Mouse (Mus musculus) heart, postnatal 14 days (tissue): Measurements from ENCODE around the gene Pmpcb. TPM values are rescaled to one million over a fixed set of nuclear protein-coding genes. Genes with fewer than 3 reads are reported as not detected.

Source experiments
- DNase-seq, 2 experiments: peaks; one replicate each; pipeline ENCODE4 v3.0.0; 2021 to 2022
- intact Hi-C: fragments of 180-260 bp; cut with DNase I; formaldehyde crosslinking; loops from one replicate; pipeline ENCODE4 v1.15.1; 2025
- total RNA-seq, 2 experiments: library from RNA; stranded (reverse); gene quantifications; 2 replicates each; pipeline ENCODE4 v1.2.3; 2021

The Pmpcb gene
- total RNA-seq, 2 experiments from 2014 or later, result 220 to 223 TPM

DNA sequence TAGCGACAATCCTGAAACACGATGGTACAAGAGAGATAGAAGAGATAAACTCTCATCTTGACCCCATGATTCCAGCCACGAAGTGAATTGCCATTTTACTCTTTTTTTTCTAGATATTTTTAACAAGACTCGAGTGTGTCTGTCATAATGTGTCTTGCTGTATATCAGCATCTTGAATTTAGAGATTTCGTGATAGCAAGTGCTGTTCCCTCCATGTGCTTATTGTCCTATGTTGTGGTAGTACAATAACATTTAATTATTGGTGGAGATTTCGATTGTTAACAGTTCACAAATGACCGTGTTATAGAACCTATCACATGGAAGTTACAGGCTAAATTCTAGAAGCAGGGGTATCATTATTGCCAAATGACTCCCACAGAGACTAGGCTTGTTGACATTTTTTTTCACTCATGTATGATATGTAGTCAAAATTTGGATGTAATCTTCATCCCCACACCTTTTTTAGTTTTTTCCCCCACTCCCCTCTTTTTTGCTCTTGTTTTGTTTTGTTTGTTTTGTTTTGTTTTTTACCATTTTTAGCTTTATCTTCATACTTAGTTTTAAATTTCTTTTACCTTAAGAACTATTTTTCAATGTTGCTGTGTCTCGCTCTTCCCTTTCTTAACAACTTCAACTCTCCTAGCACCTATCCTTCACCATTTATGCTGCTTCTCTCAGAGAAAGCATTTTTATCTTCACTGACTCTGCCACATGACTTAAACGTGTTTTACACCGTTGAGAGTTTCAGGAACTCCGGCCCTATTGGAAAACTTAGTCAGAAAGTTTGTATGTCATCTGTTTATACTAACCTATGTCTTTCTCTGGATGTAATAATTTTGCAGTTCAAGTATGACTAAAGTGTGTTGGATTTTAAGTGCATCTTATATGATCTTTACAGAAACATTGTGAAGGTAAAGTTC lies 50.5 kb downstream of the Pmpcb start:
- intact Hi-C loops, result no loop called here
- DNase-seq, result no peak

DNA sequence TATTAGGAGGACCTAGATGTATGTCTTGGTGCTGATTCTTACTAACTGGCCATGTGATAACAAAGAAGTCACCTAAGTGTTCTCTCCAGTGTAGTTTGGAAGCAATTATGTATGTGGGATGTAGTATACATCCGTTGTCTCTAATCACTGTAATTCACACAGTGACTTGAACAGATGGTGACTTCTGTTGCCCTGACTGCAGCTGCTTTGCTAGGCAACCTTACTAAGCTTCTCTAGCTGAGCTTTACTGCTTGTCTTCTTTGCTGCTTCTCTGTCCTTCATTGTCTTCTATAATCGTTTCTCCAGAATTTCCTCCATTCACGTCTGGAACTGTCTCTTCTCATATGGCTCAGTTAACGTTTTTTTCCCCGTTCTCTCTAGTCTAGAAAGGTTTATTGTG lies 52.1 kb downstream of the Pmpcb start:
- intact Hi-C loops, result no loop called here
- no peak for DNase-seq

DNA sequence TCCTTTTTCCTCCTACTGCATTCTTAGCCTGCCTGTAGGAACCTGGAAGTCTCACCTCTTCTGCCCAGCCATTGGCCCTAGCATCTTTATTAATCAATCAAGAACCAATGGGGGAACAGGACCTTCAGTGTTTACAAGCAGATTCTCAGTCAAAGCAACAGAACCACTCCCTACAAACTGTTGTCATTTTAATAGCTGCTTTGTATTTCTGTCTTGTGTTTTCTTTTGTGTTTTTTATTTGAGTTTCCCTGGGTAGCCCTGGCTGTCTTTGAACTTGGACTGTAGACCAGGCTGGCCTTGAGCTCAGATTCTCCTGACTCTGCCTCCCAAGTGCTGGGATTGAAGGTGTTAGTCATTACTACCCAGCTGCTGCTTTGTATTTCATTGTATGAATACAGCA lies 55.2 kb downstream of the Pmpcb start:
- intact Hi-C loops, result no loop called here
- no peak for DNase-seq

DNA sequence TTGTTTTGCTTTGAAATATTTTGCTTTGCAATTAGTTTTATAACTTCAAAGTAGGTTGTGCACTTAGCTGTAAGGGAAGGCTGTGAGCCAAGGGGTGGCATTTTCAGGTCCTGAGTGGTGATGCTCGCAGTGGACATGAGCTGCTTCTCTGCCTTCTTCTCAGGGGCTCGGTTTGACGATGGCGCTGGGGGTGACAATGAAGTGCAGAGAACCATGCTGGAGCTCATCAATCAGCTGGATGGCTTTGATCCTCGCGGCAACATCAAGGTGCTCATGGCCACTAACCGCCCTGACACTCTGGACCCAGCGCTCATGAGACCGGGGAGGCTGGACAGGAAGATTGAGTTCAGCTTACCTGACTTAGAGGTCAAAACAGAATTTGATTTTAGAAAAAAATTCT lies 66.0 kb downstream of the Pmpcb start:
- DNase-seq, result no peak
- intact Hi-C loops, result no loop called here

DNA sequence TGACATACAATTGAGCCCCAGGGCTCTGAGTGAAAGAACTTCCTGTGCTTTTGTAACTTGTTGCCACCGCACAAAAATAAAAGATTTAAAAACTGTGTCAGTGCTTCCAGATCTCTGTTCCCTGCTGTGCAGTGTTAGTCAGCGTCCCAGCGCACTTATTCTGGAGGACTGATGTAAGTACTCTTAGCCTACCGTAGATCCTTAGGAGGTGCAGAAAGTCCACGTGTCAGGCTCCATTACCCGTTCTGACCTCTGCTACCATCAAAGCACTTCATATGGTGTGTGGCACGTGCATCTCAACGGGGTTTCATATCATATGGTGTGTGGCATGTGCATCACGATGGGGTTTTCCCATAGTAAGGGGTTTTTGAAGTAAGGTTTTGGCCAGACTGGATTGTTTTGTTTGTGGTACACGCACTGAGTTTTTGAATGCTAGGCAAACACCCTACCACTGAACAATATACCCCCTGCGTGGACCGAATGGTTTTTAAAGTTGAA lies 66.8 kb downstream of the Pmpcb start:
- intact Hi-C loops, result no loop called here
- no peak for DNase-seq

DNA sequence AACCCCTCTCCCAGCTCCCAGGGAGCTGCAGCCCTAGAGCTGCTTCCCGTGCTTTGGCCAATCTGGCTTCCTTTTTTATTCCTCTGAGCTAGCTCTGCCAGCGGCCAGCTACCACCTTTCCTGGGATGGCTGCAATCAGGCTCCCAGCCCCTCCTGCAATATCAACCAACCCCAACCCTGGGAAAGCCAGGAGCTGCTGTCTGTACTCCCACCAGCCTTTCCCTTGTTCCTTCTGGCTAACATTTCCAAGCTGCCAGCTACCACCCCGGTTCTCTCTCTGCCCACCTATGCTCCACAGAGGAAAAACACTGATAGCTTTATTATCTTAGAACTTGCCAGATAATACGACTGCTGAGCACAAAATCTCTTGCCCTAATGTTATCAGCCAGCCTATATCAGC lies 67.9 kb downstream of the Pmpcb start:
- DNase-seq, result no peak
- intact Hi-C loops, result no loop called here

Other genes with a start within 250 kb of the Pmpcb start
- 1 to 10 TPM; 6.3 to 8.4 TPM for gene Lrrc17, start 193.6 kb upstream of the Pmpcb start, total RNA-seq
- gene Fbxl13, start 91.5 kb upstream of the Pmpcb start, total RNA-seq, result under 1 TPM; 0.14 to 0.15 TPM
- gene Armc10, start 91.3 kb upstream of the Pmpcb start, total RNA-seq, result 10 to 100 TPM in 1 of 2 experiments, 1 to 10 TPM in 1; 9.9 to 10.1 TPM
- 1 to 10 TPM; 4.0 to 4.3 TPM for gene Napepld, start 35.7 kb upstream of the Pmpcb start, total RNA-seq
- gene Dnajc2, start 48.1 kb downstream of the Pmpcb start, total RNA-seq, result 10 to 100 TPM; 13.5 to 17.6 TPM
- gene Psmc2, start 48.1 kb downstream of the Pmpcb start, total RNA-seq, result 10 to 100 TPM; 89.2 to 94.5 TPM
- gene Slc26a5, start 128.5 kb downstream of the Pmpcb start, total RNA-seq, result not detected